Comparison of ENCODE assay signal across 16 mouse cellular contexts in genomic region chr6:44092336-44092735, GRCm38 (mm10).
DNase-seq lines count a peak whose midpoint lies in the region; ATAC-seq and TF ChIP-seq lines count a peak whose summit lies in the region.
"Had no signal": no experiment of that assay in that cellular context is flagged by ENCODE, and none has a peak within 500 bp of the region (broad histone marks: within the 10 kb centered on the region; RNA-seq: fewer than 3 reads in every experiment).

No protein-coding gene starts in this region.

- H3K36me3 ChIP-seq in forebrain, postnatal 0 days (ENCODE audit: insufficient read depth): no peaks in the 10 kb centered on the region
- H3K36me3 ChIP-seq in forebrain, embryonic 13.5 days (ENCODE audit: poor library complexity, severe bottlenecking): no peaks in the 10 kb centered on the region
- H3K36me3 ChIP-seq in limb, embryonic 14.5 days (ENCODE audit: control insufficient read depth, insufficient read depth, low read length): no peaks in the 10 kb centered on the region
- no peaks in the 10 kb centered on the region for H3K36me3 ChIP-seq in limb, embryonic 10.5 days
- H3K36me3 ChIP-seq: heart, embryonic 13.5 days had no signal

- no peaks in the 10 kb centered on the region for H3K9me3 ChIP-seq in forebrain, postnatal 0 days (ENCODE audit: low read length)
- no peaks in the 10 kb centered on the region for H3K9me3 ChIP-seq in forebrain, embryonic 13.5 days (replicated peaks)
- no peaks in the 10 kb centered on the region for H3K9me3 ChIP-seq in limb, embryonic 14.5 days (ENCODE audit: control insufficient read depth, low read length)
- H3K9me3 ChIP-seq in limb, embryonic 10.5 days (replicated peaks): no peaks in the 10 kb centered on the region
- H3K9me3 ChIP-seq: heart, embryonic 13.5 days had no signal

- no peak for ATAC-seq in forebrain, postnatal 0 days
- no peak for ATAC-seq in forebrain, embryonic 13.5 days
- ATAC-seq in limb, embryonic 14.5 days (ENCODE audit: low FRiP score, low read depth): no peak
- ATAC-seq: CD4-positive, CD25-positive, alpha-beta regulatory T cell, adult 4 months had no signal

- TF ChIP-seq POLR2A in limb, embryonic 14.5 days (IDR thresholded peaks at IDR 0.05; ENCODE audit: borderline replicate concordance, extremely low read depth, insufficient read depth, insufficient read length): no peak

- TF ChIP-seq CTCF in forebrain, postnatal 0 days (IDR thresholded peaks at IDR 0.05; ENCODE audit: low read depth): peak; percentile 59

- no peak overlapping the region for H3K4me2 ChIP-seq in forebrain, postnatal 0 days (ENCODE audit: low read depth)
- no peak overlapping the region for H3K4me2 ChIP-seq in forebrain, embryonic 13.5 days
- no peak overlapping the region for H3K4me2 ChIP-seq in limb, embryonic 14.5 days (replicated peaks; ENCODE audit: low read depth, low read length, severe bottlenecking)
- H3K4me2 ChIP-seq: heart, embryonic 13.5 days had no signal

- 51% methylated on average over 2 of the region's 2 CpGs for WGBS in forebrain, postnatal 0 days
- 49% methylated on average over 2 of the region's 2 CpGs for WGBS in forebrain, embryonic 13.5 days
- 28% methylated on average over 2 of the region's 2 CpGs for WGBS in limb, embryonic 14.5 days
- WGBS in limb, embryonic 10.5 days: 40% methylated on average over 2 of the region's 2 CpGs

- no peaks in the 10 kb centered on the region for H3K4me1 ChIP-seq in forebrain, postnatal 0 days (ENCODE audit: insufficient read depth)
- H3K4me1 ChIP-seq in forebrain, embryonic 13.5 days: no peaks in the 10 kb centered on the region
- H3K4me1 ChIP-seq in limb, embryonic 14.5 days (ENCODE audit: control insufficient read depth, insufficient read depth, low read length): no peaks in the 10 kb centered on the region
- no peaks in the 10 kb centered on the region for H3K4me1 ChIP-seq in limb, embryonic 10.5 days
- H3K4me1 ChIP-seq: heart, embryonic 13.5 days had no signal

- H3K27ac ChIP-seq in forebrain, postnatal 0 days (ENCODE audit: low read depth, low read length): no peak overlapping the region
- no peak overlapping the region for H3K27ac ChIP-seq in forebrain, embryonic 13.5 days
- no peak overlapping the region for H3K27ac ChIP-seq in limb, embryonic 14.5 days (replicated peaks; ENCODE audit: low read depth, low read length)
- no peak overlapping the region for H3K27ac ChIP-seq in limb, embryonic 10.5 days
- H3K27ac ChIP-seq: gastrocnemius, adult 2 months; heart, embryonic 13.5 days; liver, embryonic 14.5 days; macrophage had no signal

- peak; percentile 46 for DNase-seq in forebrain, postnatal 0 days
- peak; percentile 20 for DNase-seq in limb, embryonic 14.5 days (ENCODE audit: low spot score)
- DNase-seq in limb, embryonic 10.5 days (ENCODE audit: low spot score): no peak
- DNase-seq in ZHBTc4 (ENCODE audit: low read depth, low spot score): peak; percentile 7
- DNase-seq in right cerebral cortex, postnatal 10 days (ENCODE audit: low spot score in 2 of 2): peak; percentile 21 to 31
- no peak for DNase-seq in adrenal gland, adult 2 months
- DNase-seq: adrenal gland, postnatal 36 days; gastrocnemius, adult 2 months; kidney, postnatal 36 days; thymus, postnatal 14 days had no signal

- no peak overlapping the region for H3K4me3 ChIP-seq in forebrain, postnatal 0 days (ENCODE audit: low read depth, low read length)
- no peak overlapping the region for H3K4me3 ChIP-seq in forebrain, embryonic 13.5 days
- H3K4me3 ChIP-seq in limb, embryonic 14.5 days (replicated peaks; ENCODE audit: low read length): no peak overlapping the region
- H3K4me3 ChIP-seq in limb, embryonic 10.5 days: no peak overlapping the region
- H3K4me3 ChIP-seq: gastrocnemius, adult 2 months; heart, embryonic 13.5 days; myocyte had no signal

- H3K9ac ChIP-seq in forebrain, postnatal 0 days: no peak overlapping the region
- H3K9ac ChIP-seq in forebrain, embryonic 13.5 days: no peak overlapping the region
- H3K9ac ChIP-seq in limb, embryonic 14.5 days (ENCODE audit: low read depth, low read length, severe bottlenecking): no peak overlapping the region
- H3K9ac ChIP-seq: heart, embryonic 13.5 days; liver, embryonic 14.5 days had no signal

- H3K27me3 ChIP-seq in forebrain, postnatal 0 days (ENCODE audit: insufficient read depth, low read length): no peaks in the 10 kb centered on the region
- H3K27me3 ChIP-seq in forebrain, embryonic 13.5 days: no peaks in the 10 kb centered on the region
- no peaks in the 10 kb centered on the region for H3K27me3 ChIP-seq in limb, embryonic 14.5 days (ENCODE audit: control insufficient read depth, insufficient read depth, low read length)
- no peaks in the 10 kb centered on the region for H3K27me3 ChIP-seq in limb, embryonic 10.5 days (ENCODE audit: low read depth, poor library complexity, severe bottlenecking)
- H3K27me3 ChIP-seq: heart, embryonic 13.5 days had no signal

Comparison
In these comparisons a context has a peak if more than half of its experiments do, and no peak if none do; other contexts are left out.
1. DNase-seq: peak in forebrain, postnatal 0 days (single experiment), limb, embryonic 14.5 days (single experiment), ZHBTc4 (single experiment) and right cerebral cortex, postnatal 10 days (2 of 2); none in limb, embryonic 10.5 days (single experiment) and adrenal gland, adult 2 months (single experiment).